Mouse (Mus musculus): ENCODE data around the gene Rcan1.

DNA sequence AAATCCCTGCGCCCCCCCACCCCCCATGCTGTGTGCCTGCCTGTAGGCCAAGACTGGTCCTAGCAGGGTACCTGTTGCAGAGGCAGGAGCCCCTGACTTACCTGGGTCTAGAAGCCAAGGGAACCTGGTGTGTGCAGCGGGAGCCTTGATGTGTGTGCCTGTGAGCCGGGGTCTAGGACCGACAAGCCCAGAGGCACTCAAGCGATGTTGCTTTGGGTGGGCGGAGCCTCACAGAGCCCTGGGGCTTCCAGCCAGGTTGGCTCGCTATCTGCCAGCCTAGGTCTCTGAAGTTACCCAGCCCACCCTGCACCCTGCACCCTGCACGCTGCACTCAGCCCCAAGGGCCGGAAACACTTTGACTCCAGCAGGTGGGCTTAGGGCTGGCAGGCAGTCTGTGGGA is 111.9 kb downstream of the Rcan1 start:
- TF ChIP-seq POLR2A (IDR thresholded peaks at IDR 0.05; ENCODE audit: borderline replicate concordance, insufficient read depth, low read length) (no peak), CTCF (IDR thresholded peaks at IDR 0.05; ENCODE audit: borderline replicate concordance, insufficient read depth, low read depth, low read length) (no peak)
